Mouse (Mus musculus): Measurements from ENCODE around the gene Fcer1g. TPM values are rescaled to one million over a fixed set of nuclear protein-coding genes. Genes with fewer than 3 reads are reported as not detected.
"Not testable (repeated sequence)": the region's sequence is repeated elsewhere in the genome, so short reads cannot be mapped to it uniquely, and the experiment has no call there.

Gene Fcer1g
- total RNA-seq, 4 experiments from 2014 or later, result 21.8 to 34.4 (median 28.3) TPM

DNA sequence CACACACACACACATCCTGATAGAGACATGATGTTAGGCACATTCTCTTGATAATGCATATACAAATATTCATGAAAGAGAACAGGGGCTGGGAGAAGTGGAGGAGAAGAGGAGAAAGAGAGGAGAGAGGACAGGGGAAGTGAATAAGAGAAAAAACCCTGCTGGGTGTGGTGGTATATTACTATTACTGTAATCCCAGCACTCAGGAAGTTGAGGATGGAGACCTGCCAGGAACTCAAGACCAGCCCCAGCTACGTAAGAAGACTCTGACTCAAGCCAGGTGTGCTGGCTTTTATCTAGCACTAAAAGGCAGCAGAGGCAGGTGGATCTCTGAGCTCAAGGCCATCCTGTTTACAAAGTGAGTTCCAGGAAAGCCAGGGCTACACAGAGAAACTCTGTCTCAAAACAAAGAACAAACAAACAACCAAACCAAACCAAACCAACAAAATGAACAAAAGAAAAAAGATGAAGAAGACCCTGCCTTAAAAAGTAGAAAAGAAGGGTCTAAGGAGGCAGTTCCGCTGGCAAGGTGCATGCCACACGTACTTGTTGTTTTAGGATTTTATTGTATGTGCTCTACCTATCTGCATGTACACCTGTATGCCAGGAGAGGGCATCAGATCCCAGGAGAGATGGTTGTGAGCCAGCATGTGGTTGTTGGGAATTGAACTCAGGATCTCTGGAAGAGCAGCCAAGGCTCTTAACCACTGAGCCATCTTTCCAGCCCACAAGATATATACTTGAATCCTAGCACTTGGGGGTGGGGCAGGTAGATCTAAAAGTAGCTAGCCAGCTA lies 29.7 kb upstream of the Fcer1g start:
- DNase-seq, result no peak

DNA sequence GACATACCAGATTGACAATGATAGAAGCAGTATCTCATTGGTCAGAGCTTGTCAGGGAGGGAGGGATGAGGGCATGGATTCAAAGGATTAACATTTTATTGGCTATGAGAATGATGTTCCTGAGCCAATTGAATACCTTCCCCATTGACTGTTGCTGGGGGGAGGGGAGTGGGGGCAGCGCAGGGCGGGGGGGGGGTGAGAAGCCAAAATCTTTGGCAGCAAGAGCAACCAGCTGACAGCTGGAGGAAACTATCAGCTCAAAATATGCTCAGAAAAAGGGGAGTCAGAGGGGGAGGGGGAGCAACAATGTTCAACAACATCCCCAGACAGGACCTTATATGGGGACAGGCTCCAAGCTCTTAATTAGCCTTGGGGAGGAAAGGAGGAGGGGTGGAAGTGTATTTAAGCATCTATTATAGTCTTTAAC lies 29.0 kb upstream of the Fcer1g start:
- DNase-seq, result no peak

DNA sequence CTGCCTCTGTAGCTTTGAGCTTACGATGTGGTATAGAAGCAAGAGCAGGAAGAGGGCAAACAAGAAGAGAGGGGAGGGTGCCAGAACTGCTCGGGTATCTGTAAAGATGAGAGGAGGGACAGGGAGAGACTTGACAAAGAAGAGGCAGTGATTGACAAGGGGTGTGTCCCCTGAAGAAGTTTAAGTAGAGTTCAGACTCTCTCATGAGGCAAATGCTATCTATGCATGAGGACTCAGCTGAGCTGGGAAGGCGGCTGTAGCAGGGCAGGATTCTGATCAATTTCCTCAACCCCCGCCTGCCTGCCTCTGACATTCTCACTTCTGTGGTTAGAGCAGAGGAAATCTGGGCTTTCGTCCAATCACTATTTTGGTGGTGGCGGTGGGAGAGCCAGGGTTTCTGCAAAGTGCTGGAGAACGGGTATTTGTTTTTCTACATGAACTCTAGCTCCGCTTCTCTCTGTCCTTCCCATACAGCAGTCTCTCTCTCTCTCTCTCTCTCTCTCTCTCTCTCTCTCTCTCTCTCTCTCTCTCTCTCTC lies 28.5 kb upstream of the Fcer1g start:
- no peak for DNase-seq

DNA sequence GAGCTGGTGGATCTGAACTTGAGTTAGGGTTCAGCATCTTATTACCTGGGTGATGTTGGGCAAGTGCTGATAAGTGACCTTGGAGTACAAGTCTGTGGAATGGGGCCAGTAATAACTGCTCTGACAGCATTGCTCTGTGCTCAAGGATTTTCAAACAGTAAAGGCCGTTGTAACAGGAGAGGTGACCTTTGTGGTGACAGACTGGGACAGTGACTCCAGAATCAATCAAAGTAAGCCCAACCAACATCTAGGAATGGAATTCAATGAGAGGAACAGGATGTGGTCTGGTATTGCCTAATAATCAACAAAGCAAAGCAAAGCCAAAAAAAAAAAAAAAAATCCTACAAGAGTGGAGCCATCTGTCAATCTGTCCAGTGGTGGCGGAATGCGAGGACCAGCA lies 26.2 kb upstream of the Fcer1g start:
- DNase-seq, result no peak

DNA sequence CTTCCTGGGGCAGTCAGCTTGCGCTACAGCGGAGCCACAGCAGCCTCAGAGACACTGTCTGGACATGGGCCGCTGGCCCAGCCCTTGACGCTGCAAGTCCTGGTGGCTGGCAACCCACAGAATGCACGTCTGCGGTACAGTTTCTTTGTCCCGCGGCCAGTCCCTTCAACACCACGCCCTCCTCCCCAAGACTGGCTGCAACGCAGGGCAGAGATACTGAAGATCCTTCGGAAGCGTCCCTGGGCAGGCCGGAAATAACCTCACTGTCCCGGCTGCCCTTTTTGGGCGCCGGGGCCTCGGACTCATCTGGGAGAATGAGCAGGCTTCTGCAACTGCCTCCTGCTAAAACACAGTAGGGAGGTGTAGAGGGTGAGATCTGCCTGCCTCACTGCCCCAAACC lies 24.8 kb upstream of the Fcer1g start:
- DNase-seq, result no peak

DNA sequence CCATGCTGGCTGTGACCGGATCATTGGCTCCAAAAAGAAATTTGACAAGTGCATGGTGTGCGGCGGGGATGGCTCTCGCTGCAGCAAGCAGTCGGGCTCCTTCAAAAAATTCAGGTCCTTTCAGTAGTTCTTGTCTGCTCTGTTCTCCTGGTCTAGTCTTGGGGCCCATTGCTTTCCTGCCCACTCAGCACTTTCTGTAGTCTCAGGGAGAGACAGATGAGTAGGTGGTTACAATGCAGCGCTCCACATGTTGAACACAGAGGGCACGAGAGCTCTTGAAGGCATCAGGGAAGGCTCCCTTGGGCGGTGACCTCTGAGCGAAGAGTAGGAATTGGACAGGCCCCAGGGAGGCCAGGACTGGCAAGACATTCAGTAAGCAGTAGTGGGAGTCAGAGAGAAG lies 23.6 kb upstream of the Fcer1g start:
- no peak for DNase-seq

DNA sequence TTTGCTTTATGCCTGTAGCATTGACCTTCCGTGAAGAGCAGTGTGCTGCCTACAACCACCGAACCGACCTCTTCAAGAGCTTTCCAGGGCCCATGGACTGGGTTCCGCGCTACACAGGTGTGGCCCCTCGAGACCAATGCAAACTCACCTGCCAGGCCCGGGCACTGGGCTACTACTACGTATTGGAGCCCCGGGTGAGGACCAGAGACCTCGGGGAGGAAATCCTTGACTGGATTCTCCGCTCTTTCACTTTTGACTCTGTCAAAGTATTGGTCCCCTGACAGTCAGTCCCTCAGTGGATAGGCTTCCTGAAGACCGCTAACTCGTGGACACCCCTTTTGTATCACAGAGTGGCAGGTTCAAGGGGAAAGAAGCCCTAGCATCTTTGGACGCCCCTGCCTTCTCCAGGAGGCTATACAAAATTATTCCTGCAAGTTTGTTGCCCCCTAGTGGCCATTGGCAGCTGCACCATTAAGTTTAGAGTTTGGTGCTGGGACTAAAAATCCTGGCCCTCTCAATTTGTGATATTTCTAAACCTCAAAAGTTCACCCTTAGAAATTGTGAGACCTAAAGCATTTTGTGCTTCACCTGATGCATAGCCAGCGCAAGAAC lies 22.9 kb upstream of the Fcer1g start:
- no peak for DNase-seq

DNA sequence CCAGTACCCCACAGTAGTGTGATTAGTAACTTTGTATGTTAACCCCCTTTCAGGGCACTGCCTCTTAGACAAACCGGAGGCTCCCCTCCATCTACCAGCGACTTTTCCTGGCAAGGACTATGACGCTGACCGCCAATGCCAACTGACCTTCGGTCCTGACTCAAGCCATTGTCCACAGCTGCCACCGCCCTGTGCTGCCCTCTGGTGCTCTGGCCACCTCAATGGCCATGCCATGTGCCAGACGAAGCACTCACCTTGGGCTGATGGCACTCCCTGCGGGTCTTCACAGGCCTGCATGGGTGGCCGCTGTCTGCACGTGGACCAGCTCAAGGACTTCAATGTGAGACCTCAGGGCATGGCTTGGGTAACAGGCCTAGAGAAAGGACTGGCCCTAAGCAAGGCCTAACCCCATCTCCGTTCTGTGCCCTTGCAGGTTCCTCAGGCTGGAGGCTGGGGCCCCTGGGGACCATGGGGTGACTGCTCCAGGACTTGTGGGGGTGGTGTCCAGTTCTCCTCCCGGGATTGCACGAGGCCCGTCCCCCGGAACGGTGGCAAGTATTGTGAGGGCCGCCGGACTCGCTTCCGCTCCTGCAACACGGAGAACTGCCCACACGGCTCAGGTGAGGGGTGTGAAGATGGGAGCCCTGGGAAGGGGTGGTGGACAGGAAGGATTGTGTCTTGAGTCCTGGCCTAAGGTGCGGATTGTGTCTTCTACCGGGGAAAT lies 22.1 kb upstream of the Fcer1g start:
- DNase-seq, result peak; percentile 72

DNA sequence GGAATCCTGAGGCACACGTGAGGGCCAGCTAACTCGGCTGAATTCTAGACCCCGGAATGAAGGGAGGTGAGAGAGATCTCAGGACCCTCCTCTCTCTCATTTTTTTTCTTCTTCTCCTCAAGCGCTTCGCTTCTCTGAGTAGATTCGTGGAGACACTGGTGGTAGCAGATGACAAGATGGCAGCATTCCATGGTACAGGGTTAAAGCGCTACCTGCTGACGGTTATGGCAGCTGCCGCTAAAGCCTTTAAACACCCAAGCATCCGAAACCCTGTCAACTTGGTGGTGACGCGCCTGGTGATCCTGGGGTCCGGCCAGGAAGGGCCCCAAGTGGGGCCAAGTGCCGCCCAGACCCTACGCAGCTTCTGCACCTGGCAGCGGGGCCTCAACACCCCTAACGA lies 18.2 kb upstream of the Fcer1g start:
- DNase-seq, result no peak

DNA sequence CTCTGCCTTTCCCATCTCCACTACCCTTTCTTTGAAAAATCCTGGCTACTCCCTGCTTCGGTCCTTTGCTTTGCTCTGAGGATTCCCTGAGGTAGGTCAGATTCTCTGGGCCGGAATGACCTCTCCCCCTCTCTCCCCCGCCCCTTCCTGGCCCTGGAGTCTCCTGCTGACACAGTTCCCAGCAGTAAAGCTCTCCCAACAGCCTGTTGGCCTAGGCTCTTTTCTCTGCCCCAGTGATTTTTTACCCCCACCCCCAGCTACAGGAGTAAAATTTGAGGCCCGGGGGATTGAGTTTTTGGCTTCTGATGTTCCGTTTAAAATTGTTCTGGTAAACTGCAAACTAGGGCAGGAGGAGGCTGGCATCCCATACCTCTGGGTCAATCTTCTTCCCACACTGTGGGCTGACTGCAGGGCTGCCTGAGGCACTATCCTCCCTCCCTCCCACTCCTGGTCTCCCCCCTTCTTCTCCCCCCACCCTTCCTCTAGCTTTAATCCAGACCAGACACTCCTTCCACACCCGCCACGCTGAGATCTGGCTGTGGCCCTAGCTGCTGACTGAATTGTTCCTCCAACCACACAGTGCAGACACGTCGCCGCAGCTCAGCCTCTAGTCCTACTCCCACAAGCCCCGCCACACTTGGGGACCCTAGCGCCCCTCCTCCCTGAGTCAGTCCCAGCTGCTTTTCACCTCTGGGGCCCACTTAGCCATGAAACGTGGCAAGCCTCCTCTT lies 17.6 kb upstream of the Fcer1g start:
- no peak for DNase-seq

DNA sequence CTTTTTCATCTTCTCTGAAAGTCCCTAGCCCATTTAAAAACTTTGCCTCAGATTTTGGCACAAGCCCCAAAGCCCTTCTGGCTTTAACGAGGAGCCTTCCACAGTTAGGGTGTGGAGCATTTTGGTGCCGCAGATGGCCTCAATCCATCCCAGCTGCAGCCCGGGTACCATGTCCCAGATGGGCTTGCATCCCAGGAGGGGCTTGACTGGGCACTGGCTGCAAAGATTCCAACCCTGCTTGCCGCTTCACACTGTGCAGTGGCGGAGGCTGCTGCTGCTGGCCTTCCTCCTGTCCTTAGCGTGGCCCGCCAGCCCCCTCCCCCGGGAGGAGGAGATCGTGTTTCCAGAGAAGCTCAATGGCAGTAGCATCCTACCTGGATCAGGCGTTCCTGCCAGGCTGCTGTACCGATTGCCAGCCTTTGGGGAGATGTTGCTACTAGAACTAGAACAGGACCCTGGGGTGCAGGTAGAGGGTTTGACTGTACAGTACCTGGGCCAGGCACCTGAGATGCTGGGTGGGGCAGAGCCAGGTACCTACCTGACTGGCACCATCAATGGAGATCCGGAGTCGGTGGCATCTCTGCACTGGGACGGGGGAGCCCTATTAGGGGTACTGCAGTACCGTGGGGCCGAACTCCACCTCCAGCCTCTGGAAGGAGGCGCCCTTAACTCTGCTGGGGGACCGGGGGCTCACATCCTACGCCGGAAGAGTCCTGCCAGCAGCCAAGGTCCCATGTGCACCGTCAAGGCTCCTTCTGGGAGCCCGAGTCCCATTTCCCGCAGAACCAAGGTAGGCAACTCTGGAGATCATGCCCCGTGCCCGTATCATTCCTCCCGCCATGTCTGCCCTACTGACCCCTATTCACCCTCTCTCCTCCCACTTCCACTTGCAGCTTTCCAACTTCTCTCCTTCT lies 16.8 kb upstream of the Fcer1g start, which contains the start of gene Ndufs2:
Ndufs2 (minus strand) TSS at position 709 of the 914 bp plus-strand sequence.
- DNase-seq, result no peak

DNA sequence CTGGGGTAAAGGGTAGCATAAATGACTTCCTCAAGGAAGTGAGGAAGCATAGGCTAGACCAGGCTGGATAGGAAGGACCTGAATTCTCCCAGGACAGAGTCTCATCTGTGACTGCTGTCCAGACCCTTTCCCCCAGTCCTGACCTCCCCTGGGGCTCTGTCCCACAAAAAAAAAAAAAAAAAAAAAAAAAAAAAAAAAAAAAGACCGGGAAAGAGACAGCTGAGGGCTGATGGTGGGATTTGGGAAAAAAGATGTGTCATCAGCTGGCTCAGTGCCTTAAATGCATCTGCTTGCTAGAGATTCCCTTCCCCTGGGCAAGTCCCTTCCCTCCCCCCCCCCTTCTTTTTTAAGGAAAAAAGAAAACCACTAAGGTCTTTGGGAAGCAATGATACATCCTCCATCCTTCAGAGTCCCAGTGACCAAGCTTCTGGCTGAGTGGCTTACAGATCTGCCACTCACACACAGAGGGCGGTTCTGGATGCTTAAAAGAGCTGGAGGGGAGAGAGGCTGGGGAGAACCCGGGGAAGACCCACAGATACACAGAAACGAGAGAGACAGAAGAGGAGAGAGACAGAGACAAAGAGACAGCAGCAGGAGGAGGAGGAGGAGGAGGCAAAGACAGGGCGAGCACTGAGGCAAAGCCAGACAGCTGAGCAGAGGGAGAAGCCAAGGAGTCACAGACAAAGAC lies 15.9 kb upstream of the Fcer1g start, which contains the start of gene Adamts4:
Adamts4 (plus strand) TSS at position 509 of the 688 bp plus-strand sequence.
- no peak for DNase-seq

DNA sequence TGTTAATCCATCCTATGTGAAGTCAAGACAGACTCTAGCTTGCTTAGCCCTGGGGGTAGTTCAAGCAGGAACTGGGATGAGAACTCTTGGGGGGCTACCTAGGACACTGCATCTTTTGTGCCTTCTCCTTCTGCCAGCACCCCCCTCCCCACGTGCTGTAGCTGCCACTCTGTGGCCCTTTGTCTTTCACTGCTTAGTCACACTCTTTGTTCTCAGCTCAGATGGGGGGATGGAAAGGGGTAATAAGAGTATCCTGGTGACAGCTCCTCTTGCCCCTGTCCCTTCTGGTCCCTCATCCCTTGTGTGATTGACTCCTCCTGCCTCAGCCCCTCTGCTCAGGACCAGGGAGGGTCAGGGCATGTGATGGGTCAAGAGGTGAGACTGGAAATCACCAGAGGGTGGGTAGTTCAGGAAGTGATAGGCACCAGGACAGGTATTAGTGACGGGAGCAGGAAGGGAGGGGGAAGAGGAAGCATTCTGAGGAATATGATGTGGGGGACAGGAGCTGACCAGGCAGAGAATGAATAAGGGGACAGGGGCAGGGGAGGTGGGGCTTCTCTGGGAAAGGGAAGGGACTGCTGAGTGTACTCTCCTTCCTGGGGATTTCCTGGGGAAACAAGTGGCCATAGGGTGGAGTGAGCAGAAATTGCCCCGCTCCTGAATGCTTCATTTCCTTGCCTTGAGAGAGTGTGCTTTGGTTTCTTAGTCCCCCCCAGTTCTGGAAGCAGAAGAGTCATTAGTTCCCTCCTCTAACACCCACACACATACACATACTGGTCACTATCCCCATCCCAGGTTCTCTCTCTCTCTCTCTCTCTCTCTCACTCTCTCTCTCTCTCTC lies 14.4 kb upstream of the Fcer1g start:
- DNase-seq, result no peak

DNA sequence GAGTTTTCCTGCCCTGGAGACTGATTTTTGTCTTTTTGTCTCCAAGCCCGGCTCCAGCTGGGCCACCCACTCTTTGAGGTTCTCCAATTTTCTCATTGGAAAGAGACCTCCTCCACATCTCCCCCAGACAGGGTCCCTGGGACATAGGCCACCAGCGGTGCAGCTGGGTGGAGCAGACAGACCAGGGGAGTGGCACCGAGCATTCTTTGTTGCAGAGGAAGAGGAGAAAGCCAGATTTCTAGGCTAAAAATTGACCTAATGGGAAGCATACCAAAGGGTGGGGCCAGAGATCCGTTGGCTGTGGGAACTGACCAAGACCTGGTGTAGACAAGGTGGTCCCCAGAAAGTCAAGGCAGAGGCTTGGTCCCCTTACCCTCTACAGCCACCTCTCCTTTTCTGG lies 13.8 kb upstream of the Fcer1g start:
- DNase-seq, result no peak

DNA sequence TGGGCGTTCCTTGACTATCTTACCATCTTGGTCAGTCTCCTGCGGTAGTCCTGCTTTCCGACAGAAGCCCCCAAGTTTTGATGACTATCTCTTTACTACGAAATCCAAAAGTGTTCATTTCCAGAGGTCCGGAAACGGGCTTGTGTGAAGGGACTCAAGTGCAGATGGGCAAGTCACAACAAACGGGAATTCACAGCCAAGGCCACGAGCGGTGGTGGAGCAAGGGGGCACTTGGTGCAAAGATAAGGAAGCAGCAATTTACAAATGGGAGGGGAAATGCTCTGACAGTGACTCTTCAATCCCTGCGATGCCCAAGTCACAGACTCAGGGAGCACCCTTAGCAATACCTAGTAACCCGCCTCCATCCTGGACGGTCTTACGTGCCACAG lies 13.3 kb upstream of the Fcer1g start:
- no peak for DNase-seq

DNA sequence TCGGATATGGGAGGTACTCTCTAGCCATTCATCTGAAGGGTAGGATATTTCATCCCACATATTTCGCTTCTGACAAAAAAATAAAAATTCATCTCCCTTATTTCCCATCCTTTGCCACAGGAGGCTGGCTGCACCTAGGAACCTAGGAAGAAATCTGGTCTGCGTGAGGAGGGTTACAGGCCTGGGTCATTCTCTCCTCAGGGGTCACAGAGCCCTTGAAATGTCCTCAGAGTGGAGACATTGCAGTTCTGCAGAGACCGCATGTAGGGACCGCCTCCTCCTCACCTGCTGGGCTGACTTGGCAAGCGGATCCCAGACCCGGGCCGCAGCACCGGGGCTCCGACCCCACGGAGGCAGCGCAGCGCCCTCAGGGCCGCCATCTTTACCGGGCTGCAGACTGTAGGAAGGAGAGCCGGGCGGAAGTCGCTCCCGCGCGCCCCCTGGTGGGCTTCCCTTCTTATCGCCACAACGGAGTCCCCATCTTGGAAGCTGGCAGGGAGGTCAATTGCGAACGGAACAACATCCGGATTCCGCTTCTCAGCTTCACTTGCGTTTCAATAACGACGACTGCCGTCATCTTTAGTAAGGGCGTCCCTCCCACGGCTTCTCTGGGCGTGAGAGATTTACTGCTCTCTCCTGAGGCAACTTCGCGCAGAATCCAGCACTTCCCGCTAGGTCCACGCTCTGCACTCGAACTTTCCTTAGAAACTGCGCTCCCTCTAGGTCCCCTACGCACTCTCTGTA lies 12.7 kb upstream of the Fcer1g start:
- peak; percentile 97 for DNase-seq

DNA sequence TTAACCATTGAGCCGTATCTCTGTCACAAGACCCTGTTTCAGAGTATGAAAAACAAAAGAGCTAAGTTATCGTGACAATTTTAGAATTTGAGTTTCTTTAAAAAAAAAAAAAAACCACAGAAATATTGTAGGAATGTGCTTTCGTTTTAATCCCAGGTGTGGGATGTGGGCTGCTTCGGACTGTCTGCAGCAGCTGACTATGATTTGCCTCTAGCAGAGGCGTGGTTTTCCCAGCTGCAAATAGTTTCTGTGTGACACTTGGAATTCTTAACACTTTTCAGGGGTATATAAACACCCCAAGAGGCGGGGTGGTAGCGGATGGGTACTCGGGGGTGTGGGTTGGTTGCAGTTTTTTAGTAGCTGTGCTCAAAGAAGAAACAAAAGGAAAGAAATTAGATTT lies 11.2 kb upstream of the Fcer1g start:
- DNase-seq, result no peak

DNA sequence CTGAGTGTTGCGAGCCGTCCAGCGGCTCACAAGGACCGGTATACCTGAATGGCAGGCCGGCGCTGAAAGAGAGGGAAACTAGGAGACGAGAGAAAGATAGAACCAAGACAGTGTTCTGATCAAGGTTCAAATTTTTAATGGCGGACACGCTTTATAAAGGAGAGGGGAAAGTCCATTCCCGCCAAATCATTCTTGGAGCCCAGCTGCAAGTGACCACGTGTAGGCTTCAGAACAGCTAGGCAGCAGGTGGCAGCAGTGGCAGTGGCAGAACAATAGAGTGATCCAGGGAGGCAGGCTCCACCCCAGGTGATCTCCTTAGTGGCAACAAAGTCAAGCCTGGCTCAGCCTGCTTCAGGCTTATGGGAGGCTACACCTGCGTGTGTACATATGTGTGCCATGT lies 7.8 kb upstream of the Fcer1g start:
- DNase-seq, result not testable (repeated sequence)

DNA sequence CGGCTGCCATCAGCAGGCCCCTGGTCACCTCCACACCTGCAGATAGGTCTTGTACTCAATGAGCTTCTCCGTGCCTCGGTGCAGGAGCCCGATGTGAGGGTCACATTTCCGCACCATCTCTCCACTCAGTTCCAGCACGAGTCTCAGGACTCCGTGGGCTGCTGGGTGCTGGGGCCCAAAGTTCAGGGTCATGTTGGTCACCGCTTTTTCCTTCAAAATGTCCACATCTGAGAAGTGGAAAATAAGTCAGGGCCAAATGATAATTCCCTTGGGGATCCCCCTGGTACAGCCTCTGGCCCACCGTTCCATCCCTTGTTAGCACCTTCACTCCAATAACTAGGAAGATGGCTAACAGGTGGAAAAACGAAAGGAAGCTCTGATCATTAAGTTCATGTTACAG lies 6.7 kb upstream of the Fcer1g start:
- DNase-seq, result no peak
